Mouse (Mus musculus): Measurements from ENCODE around the gene Hoga1. TPM values are rescaled to one million over a fixed set of nuclear protein-coding genes. Genes with fewer than 3 reads are reported as not detected.

Hoga1 gene
- polyA plus RNA-seq, 1 experiment, result 167 TPM

- no peak overlapping the region for H3K27ac ChIP-seq (ENCODE audit: insufficient read depth, low read depth, low read length)
- WGBS, result 54% methylated on average over 10 of the region's 10 CpGs
- DNase-seq, result no peak
- H3K36me3 ChIP-seq (ENCODE audit: control insufficient read depth, insufficient read depth, low read length), result no peaks in the 10 kb centered on the region
- peaks cover 8% of the 10 kb centered on the region; the same call in 1 of the 2 replicates for H3K4me1 ChIP-seq (ENCODE audit: control insufficient read depth, insufficient read depth, low read length)
- TF ChIP-seq CTCF (conservative IDR thresholded peaks at IDR 0.05; ENCODE audit: insufficient read depth, insufficient read length, low read depth, low read length), result no peak
- no peak for TF ChIP-seq POLR2A (IDR thresholded peaks at IDR 0.05; ENCODE audit: low read depth, low read length)
- no peak overlapping the region for H3K4me3 ChIP-seq (ENCODE audit: insufficient read depth, low read depth, low read length)
- no peaks in the 10 kb centered on the region for H3K27me3 ChIP-seq (replicated peaks; ENCODE audit: control insufficient read depth, insufficient read depth, low read length)
Measured at GRCm38 (mm10) chr19:42021681-42022541, 23.5 kb upstream of the Hoga1 start.

- TF ChIP-seq POLR2A (IDR thresholded peaks at IDR 0.05; ENCODE audit: low read depth, low read length) (no peak), CTCF (conservative IDR thresholded peaks at IDR 0.05; ENCODE audit: insufficient read depth, insufficient read length, low read depth, low read length) (no peak)
- DNase-seq, result no peak
- Histone ChIP-seq H3K4me1 (ENCODE audit: control insufficient read depth, insufficient read depth, low read length) (peaks cover 6% of the 10 kb centered on the region; the same call in 1 of the 2 replicates), H3K4me3 (ENCODE audit: insufficient read depth, low read depth, low read length) (no peak overlapping the region), H3K27me3 (replicated peaks; ENCODE audit: control insufficient read depth, insufficient read depth, low read length) (no peaks in the 10 kb centered on the region), H3K36me3 (ENCODE audit: control insufficient read depth, insufficient read depth, low read length) (no peaks in the 10 kb centered on the region), H3K27ac (ENCODE audit: insufficient read depth, low read depth, low read length) (no peak overlapping the region)
- 54% methylated on average over 2 of the region's 2 CpGs for WGBS
Measured at GRCm38 (mm10) chr19:42022542-42022848, 22.9 kb upstream of the Hoga1 start.

- no peak for TF ChIP-seq POLR2A (IDR thresholded peaks at IDR 0.05; ENCODE audit: low read depth, low read length)
- peak; percentile 99 for TF ChIP-seq CTCF (conservative IDR thresholded peaks at IDR 0.05; ENCODE audit: insufficient read depth, insufficient read length, low read depth, low read length)
- H3K36me3 ChIP-seq (ENCODE audit: control insufficient read depth, insufficient read depth, low read length), result no peaks in the 10 kb centered on the region
- no peaks in the 10 kb centered on the region for H3K4me1 ChIP-seq (ENCODE audit: control insufficient read depth, insufficient read depth, low read length)
- peak; percentile 87 for DNase-seq
- no peaks in the 10 kb centered on the region for H3K27me3 ChIP-seq (replicated peaks; ENCODE audit: control insufficient read depth, insufficient read depth, low read length)
- no peak overlapping the region for H3K4me3 ChIP-seq (ENCODE audit: insufficient read depth, low read depth, low read length)
- no peak overlapping the region for H3K27ac ChIP-seq (ENCODE audit: insufficient read depth, low read depth, low read length)
- 3% methylated on average over 5 of the region's 5 CpGs for WGBS
Measured at GRCm38 (mm10) chr19:42026158-42026557, 19.3 kb upstream of the Hoga1 start.

GRCm38 (mm10) chr19:42031112-42031511 lies 14.3 kb upstream of the Hoga1 start:
- Histone ChIP-seq H3K36me3 (ENCODE audit: control insufficient read depth, insufficient read depth, low read length) (peaks cover 2% of the 10 kb centered on the region; the same call in 1 of the 2 replicates), H3K27ac (ENCODE audit: insufficient read depth, low read depth, low read length) (no peak overlapping the region), H3K27me3 (replicated peaks; ENCODE audit: control insufficient read depth, insufficient read depth, low read length) (no peaks in the 10 kb centered on the region), H3K4me3 (ENCODE audit: insufficient read depth, low read depth, low read length) (no peak overlapping the region), H3K4me1 (ENCODE audit: control insufficient read depth, insufficient read depth, low read length) (peaks cover 2% of the 10 kb centered on the region; the same call in 1 of the 2 replicates)
- 89% methylated on average over 5 of the region's 5 CpGs for WGBS
- no peak for TF ChIP-seq CTCF (conservative IDR thresholded peaks at IDR 0.05; ENCODE audit: insufficient read depth, insufficient read length, low read depth, low read length)
- no peak for TF ChIP-seq POLR2A (IDR thresholded peaks at IDR 0.05; ENCODE audit: low read depth, low read length)
- no peak for DNase-seq

GRCm38 (mm10) chr19:42033611-42034010 lies 11.8 kb upstream of the Hoga1 start:
- TF ChIP-seq POLR2A (IDR thresholded peaks at IDR 0.05; ENCODE audit: low read depth, low read length) (no peak), CTCF (conservative IDR thresholded peaks at IDR 0.05; ENCODE audit: insufficient read depth, insufficient read length, low read depth, low read length) (no peak)
- DNase-seq, result no peak
- Histone ChIP-seq H3K4me3 (ENCODE audit: insufficient read depth, low read depth, low read length) (no peak overlapping the region), H3K27ac (ENCODE audit: insufficient read depth, low read depth, low read length) (no peak overlapping the region), H3K4me1 (ENCODE audit: control insufficient read depth, insufficient read depth, low read length) (peaks cover 2% of the 10 kb centered on the region; the same call in 1 of the 2 replicates), H3K36me3 (ENCODE audit: control insufficient read depth, insufficient read depth, low read length) (peaks cover 2% of the 10 kb centered on the region; the same call in 1 of the 2 replicates), H3K27me3 (replicated peaks; ENCODE audit: control insufficient read depth, insufficient read depth, low read length) (no peaks in the 10 kb centered on the region)
- WGBS, result 90% methylated on average over 14 of the region's 14 CpGs

GRCm38 (mm10) chr19:42034146-42034775 lies 11.1 kb upstream of the Hoga1 start:
- TF ChIP-seq POLR2A (IDR thresholded peaks at IDR 0.05; ENCODE audit: low read depth, low read length) (no peak), CTCF (conservative IDR thresholded peaks at IDR 0.05; ENCODE audit: insufficient read depth, insufficient read length, low read depth, low read length) (no peak)
- Histone ChIP-seq H3K4me1 (ENCODE audit: control insufficient read depth, insufficient read depth, low read length) (peaks cover 2% of the 10 kb centered on the region; the same call in 1 of the 2 replicates), H3K36me3 (ENCODE audit: control insufficient read depth, insufficient read depth, low read length) (peaks cover 2% of the 10 kb centered on the region; the same call in 1 of the 2 replicates), H3K27ac (ENCODE audit: insufficient read depth, low read depth, low read length) (no peak overlapping the region), H3K4me3 (ENCODE audit: insufficient read depth, low read depth, low read length) (no peak overlapping the region), H3K27me3 (replicated peaks; ENCODE audit: control insufficient read depth, insufficient read depth, low read length) (no peaks in the 10 kb centered on the region)
- DNase-seq, result no peak
- 88% methylated on average over 9 of the region's 9 CpGs for WGBS

- no peak for DNase-seq
- H3K4me1 ChIP-seq (ENCODE audit: control insufficient read depth, insufficient read depth, low read length), result peaks cover 2% of the 10 kb centered on the region; the same call in 1 of the 2 replicates
- H3K27ac ChIP-seq (ENCODE audit: insufficient read depth, low read depth, low read length), result no peak overlapping the region
- H3K36me3 ChIP-seq (ENCODE audit: control insufficient read depth, insufficient read depth, low read length), result peaks cover 2% of the 10 kb centered on the region; the same call in 1 of the 2 replicates
- no peak for TF ChIP-seq POLR2A (IDR thresholded peaks at IDR 0.05; ENCODE audit: low read depth, low read length)
- no peak overlapping the region for H3K4me3 ChIP-seq (ENCODE audit: insufficient read depth, low read depth, low read length)
- WGBS, result 51% methylated on average over 11 of the region's 11 CpGs
- H3K27me3 ChIP-seq (replicated peaks; ENCODE audit: control insufficient read depth, insufficient read depth, low read length), result no peaks in the 10 kb centered on the region
Measured at GRCm38 (mm10) chr19:42034881-42035455, 10.4 kb upstream of the Hoga1 start.

All from kidney, adult 2 months (tissue).